Mouse (Mus musculus): Measurements from ENCODE around the gene Raet1e.
"Not testable (repeated sequence)": the region's sequence is repeated elsewhere in the genome, so short reads cannot be mapped to it uniquely, and the experiment has no call there.

DNA sequence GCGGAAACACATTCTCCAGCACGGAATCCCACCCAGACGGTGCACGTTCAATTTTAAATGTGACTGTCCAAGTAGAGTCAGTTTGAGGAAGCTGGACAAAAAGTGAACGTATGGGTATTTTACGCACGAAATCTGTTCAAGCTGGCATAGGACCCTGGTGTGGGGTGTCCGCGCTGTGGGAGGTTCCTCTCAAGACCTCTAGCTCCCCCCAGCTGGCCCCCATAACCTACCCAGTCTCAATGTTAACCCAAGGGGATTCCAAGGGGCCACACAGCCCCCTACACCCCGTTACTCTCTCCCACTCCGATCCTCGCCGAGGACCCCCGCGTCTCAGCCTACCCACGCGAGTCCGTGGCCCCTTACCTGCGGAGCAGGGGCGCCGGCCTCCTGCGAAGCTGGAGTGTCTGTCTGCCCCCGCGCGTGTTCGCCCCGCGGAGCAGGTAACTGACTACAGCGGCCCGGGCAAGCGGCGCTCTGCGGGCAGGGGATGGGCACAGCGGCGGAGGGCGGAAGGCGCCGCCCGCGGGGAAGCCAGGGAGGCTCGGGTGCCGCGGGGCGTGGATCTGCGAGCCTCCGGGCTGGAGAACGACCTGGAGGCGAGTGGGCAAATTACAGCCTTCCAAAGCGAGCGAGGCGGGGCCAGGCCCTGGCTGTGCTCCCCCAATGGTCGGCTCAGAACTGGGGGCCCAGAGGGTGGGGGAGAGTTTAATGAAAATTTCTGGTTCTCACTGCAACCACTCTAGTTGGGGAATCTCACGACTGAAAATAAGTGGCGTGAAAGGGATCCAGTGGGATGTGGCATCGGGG lies 7.1 kb upstream of the Raet1e start:
- not testable (repeated sequence) for TF ChIP-seq CTCF, POLR2A (IDR thresholded peaks at IDR 0.05; ENCODE audit: insufficient read depth, low read depth, low read length)

Measured in olfactory bulb, adult 2 months (tissue).